Mouse (Mus musculus) large intestine, adult 2 months (tissue): Measurements from ENCODE around the gene Paqr9. TPM values are rescaled to one million over a fixed set of nuclear protein-coding genes. Genes with fewer than 3 reads are reported as not detected.

ENCODE experiments used
- DNase-seq: peaks from one replicate; pipeline ENCODE4 v3.0.0-alpha.2; 2012; ENCODE audit warnings: low read depth, low spot score
- WGBS: fragments of 180-500 bp; shearing (Covaris S2); methylation state at CpG from one replicate; pipeline ENCODE4 v1.1.7; 2018; 5-methylcytosine and 5-hydroxymethylcytosine counted together
- polyA plus RNA-seq: library from polyadenylated mRNA; depleted of rRNA; stranded (reverse); fragments of >200 nt; gene quantifications from 2 replicates; pipeline ENCODE4 v1.2.3, GENCODE M21; 2012

Gene Paqr9
- polyA plus RNA-seq, 1 experiment = 0.22 TPM

DNA sequence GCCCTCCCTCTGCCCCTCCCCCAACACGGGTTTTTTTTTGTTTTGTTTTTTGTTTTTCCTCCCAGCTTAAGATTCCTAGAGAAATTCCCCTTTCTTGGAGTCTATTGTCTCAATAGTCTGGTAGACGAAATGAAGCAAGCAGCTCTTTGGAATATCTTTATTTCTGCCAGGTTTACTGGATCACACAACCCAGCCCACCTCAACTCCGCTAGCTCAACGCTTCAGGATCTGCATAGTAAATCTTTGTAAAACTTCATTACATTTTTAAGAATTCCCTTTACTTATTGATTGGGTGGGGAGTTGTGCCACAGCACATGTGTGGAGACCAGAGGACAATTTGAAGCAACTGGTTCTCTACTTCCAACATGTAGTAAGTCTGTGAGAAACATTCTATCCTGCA is 11.1 kb downstream of the Paqr9 start:
- 80% methylated on average over 4 of the region's 4 CpGs for WGBS
- no peak for DNase-seq

DNA sequence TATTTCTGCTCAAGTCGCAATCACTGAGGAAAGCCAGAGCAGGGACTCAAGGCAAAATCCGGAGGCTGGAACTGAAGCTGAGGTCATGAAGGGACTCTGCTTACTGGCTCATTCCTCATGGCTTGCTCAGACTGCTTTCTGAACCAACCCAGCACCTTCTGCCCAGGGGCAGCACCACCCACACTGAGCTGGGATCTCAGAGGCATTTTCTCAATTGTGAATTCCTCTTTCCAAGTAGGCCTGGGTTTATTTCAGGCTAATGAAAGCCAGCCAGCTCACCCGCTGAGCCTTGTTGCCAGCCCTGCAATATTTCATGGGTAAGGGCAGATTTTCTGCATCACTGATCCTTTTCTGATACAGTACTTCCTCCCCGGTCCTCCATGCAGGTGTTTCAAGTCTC is 12.0 kb downstream of the Paqr9 start:
- no peak for DNase-seq
- WGBS = 90% methylated on average over 4 of the region's 4 CpGs

DNA sequence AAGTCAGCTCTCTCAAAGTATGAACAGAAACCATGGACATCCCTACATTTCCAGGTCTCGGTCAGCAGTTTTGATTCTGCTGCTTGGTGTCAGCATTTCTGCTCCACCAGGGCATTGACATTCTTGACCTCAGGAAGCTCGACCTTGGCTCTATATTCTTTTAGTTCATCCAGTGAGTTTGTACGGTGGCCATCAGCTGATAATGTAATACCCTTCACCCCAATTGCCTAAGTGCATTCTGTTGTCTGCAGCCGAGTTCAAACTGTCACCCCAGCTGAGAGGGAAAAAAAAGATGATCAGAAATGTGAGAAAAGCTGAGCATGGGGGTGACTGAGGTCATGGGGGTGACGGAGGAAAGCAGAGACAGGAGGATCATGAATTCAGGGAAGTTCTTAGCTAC is 13.1 kb downstream of the Paqr9 start:
- 65% methylated on average over 5 of the region's 5 CpGs for WGBS
- DNase-seq = no peak

DNA sequence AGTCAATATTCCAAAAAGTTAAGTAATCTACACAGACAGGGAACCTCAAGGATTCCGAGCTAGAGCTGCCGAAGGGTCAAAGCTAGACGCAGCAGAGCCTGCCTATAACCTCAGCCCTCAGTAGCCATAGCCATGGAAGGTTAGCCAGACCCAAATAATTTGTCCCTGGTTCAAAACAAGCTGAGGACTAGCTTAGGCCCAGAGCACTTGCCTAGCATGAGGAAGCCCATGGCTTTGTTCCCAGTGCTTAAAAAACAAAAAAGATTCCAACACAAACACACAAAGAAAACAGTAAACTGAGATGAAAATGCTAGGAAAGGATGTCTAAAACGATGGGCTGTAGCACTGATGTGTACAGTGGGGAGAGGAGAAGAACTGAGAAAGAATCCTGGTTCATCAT is 14.7 kb downstream of the Paqr9 start:
- DNase-seq = no peak
- 76% methylated on average over 4 of the region's 4 CpGs for WGBS

DNA sequence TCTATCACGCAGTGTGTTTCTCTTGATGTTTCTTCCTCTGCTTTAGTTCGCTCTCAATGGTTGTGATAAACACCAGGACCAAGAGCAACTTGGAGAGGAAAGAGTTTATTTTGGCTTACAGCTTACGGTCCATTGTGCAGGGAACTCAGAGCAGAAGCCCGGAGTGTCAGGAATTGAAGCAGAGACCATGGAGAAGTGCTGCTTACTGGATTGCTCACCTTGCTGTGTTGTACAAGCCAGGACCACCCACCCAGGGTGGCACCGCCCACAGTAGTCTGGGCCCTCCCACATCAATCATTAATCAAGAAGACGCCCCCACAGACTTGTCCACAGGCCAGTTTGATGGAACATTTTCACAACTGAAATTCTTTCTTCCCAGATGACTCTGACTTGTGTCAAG is 18.0 kb downstream of the Paqr9 start:
- 85% methylated on average over 6 of the region's 6 CpGs for WGBS
- no peak for DNase-seq

DNA sequence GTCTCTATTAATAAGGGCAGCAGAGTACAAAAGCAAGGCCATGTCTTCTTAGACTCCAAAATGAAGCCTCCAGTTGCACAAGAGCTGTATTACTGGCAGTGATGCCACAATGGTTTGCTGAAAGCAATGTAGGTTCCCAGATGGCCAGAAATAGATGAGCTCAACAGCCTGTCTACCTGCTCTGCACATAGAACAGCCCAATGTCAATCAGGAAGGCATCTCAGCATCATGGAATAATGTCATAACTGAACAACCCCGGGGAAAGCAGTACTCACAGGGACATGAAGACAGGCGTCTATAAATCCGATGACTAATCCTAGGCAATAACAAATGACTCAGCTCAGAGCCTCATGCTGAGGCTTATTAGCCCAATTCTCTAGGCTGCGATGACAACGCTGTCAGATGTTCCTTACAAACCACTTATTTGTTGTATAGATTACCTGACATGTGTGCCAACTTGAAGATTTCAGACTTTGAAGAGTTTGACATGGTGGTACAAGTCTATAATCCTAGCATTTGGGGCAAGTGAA is 19.0 kb downstream of the Paqr9 start:
- WGBS = 43% methylated on average over 5 of the region's 5 CpGs
- DNase-seq = no peak

DNA sequence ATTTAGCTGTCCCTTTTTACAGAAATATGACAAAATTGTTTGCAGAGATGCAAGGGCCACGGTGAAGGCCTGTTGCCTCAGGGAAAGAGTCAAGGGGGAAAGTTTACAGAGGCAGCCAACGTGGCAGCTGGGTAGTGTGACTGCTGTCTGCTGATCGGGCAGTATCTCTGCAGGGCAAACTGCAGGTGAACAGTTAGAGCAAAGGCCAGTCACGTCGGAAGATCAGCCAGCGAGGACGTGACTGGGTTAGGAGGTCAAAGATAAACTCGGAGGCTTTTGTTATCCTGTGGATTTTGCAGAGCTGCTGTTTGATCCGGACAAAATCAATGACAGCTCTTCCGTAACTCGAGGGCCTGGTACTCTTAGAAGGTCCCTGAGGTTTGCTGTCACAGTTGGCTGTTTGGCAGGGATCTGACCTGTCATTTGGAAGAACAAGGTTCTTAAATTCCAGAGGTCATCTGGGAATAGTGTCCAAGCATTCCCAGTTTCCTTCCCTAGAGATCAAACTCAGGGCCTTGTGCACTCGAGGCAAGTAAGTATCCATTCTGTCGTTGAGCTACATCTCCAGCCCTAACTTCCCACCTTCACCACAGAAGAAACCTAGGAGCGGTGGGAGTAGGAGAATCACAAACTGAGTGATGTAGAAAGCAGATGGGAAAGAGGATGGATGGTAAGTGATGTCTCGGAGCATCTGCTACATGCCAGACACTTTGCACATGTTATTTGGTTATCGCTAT is 21.7 kb downstream of the Paqr9 start:
- no peak for DNase-seq
- 50% methylated on average over 16 of the region's 16 CpGs for WGBS

DNA sequence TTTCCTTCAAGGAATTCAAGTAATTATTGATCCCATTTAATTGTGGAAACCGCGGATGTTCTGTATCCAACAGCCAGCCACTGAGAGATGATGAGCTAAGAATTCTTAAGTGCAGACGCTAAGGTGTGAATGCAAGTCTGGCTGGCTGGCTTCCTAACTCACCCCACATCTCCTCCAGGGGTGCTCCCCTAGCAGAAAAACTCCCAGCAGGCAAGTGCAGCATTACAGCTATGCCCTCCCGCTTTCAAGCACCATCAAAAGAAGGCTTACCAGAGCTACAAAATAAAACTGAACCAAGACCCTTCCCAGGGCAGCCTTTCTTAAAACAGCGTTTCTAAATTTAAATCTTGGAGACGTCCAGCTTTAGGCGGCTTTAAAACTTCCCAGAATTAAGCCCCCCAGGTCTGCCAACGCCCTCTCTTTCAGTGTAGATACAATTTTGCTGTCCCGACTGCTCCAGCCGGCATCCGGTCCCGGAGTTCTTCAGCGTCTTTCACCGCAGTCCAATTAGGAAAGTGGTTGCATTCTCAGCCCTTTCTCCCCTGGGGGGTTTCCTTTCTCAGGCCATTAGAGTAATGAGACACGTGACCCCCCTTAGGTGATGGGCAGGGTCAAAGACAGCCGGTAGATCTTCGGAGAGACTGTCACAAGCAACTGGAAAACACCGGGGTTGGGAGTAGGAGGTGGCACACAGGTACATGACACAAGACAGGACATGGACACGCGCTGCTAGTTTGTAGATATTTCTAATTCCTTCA is 22.5 kb downstream of the Paqr9 start:
- WGBS = 15% methylated on average over 20 of the region's 20 CpGs
- no peak for DNase-seq

DNA sequence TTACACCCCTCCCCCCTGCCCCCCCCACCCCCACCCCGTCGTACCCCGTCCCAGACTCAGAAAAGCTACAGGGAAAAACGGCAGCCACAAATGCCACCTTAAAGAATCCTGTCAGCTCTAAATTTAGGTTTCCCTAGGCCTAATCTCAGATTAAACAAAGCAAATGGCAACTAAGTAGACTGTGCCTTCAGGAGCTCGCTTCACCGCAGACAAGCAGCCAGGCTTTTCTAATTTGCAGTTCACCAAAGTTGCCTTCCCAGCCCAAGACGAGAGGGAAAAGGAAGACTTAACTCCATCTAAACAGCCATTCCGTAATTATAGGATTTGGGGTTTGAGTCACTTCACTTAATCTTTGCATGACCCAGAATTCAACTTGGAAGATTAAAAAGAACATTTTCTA is 23.1 kb downstream of the Paqr9 start:
- DNase-seq = no peak
- 22% methylated on average over 8 of the region's 8 CpGs for WGBS

DNA sequence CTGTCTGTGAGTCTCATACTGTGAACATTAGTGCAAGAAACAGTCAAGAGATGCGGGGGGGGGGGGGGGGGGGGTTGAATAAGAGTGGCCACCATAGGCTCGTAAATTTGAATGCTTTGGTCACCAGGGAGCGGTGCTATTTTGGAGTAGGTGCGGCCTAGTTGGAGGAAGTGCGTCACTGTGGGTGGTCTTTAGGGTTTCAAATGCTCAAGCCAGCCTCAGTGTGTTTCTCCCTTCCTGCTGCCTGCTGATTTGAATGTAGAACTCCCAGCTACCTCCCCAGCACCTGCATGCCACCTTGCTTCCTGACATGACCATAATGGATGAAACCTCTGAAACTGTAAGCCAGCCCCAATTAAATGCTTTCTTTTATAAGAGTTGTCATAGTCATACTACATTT is 26.6 kb downstream of the Paqr9 start:
- 83% methylated on average over 5 of the region's 5 CpGs for WGBS
- no peak for DNase-seq

DNA sequence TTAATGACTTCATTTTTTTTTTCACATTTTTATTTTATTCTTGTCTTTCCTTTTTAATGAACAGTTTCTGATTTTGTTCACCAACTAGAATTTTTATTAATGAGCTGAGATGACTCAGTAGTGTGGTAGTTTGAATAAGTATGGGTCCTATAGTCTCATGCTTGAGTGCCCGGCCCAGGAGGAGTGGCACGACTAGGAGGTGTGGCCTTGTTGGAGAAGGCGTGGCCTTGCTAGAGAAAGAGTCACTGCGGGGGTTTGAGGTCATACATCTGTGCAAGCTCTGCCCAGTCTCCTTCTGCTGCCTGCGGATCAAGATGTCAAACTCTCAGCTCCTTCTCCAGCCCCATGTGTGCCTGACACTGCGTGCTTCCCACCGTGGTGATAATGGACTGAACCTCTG is 28.6 kb downstream of the Paqr9 start:
- WGBS = 73% methylated on average over 7 of the region's 7 CpGs
- DNase-seq = no peak

DNA sequence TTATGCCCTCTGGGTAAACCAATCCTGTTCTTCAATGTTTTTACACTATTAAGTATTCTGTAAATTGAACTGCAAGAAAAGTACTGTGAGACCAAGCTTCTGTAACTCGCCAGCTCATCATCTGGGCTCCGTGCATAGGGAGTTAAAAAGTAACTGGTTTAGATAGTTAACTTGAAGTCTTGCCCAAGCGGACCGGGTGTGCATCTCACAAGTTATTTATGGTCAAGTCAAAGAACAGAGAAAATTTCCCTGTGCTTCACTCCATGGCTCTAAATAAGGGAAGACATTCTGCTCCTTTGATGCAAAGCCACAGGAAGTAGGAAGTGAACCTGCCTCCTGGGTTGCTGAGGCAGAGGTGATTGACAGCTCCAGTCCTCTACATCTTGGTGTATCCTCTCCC is 34.8 kb downstream of the Paqr9 start:
- WGBS = 21% methylated on average over 4 of the region's 4 CpGs
- no peak for DNase-seq

DNA sequence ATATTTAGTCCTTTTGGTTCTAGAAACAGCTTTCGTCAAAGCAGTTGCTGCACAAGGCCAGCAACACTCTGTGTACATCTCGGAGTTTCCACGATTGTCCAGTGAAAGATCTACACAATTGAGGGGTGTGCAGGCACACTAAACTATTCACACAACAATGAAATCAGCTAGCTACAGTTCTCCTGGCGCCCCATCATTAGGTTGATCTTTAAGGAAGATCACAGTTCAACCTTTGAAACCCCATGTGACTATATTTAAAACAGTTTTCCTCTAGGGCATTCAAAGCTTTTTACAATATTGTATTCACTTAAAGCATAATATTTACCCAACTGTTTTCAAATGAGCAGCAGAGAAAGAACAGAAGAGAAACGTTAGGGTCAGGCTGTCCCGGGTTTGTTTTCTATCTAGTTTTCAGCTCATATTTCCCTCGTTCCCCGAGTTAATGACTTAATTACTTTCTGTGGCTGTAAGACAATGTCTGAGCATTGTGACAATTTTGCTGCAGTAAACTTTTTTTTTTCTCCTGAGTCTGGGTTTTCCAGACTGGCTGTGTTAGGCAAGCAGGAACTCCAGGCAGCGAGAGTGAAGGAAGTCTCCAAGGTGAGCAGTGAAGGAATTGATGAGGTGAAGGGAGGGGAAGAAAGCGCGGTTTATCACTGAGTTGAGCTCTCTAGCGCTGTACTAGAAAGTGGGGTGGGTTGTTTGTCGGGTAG is 38.2 kb downstream of the Paqr9 start:
- no peak for DNase-seq
- 24% methylated on average over 13 of the region's 13 CpGs for WGBS

DNA sequence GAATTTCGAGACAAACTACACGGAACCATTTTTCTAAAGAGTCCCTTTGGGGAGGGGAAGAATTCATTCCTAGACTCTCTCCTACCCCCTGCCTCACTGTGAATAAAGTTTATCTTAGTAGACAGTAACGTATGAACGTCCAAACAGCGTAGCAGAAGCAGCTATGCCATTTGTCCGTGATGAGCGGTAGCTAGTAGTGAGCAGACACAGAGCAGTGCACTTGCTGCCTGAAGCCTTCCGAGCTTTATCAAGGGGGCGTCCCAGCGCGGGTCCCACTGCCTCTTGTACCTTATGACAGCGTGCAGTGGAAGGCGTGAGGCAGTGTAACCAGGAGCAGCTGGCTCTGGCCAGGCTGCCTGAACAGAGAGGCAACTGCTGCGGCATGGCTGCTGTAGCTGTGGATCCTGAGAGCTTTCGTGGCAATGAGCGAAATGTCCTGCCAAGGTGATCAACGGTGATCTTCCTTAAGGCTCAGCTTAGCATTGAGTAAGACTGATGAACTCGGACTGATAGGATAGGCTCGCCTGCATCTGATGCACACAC is 38.8 kb downstream of the Paqr9 start:
- DNase-seq = no peak
- WGBS = 33% methylated on average over 19 of the region's 19 CpGs

DNA sequence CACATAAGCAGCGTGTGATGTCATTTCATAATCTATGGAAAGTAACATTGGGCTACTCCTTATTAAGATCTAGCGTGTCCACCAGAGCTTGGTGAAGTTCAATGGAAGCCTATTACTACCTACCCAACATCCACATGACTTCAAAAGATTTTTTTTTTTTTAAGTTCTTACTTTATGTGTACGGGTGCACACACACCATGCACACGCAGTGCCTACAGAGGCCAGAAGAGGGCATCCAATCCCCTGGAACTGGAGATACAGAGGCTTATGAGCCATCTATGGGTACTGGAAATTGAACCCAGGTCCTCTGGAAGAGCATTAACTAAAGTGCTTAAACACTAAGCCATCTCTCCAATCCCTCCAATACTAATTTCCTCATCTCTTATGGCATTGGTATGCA is 39.9 kb downstream of the Paqr9 start:
- no peak for DNase-seq
- 84% methylated on average over 4 of the region's 4 CpGs for WGBS

DNA sequence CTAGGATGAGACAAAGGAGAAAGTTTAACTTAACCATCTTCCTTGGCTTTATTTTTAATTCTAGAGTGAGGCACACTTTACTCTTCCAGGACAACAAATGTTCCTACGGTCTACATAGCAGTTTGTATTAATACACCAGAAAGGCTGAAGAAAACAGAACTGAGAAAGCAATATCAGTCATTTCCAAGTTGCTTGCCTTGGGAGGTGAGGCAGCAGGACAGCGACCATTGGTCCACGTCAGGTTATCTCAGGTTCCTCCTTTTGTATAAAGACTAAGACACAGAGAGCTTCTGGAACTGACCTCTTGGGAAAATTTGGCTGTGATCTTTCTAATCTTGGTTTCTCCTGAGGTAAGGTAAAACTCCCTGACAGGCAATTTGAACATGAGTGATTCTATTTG is 43.4 kb downstream of the Paqr9 start:
- 65% methylated on average over 3 of the region's 3 CpGs for WGBS

DNA sequence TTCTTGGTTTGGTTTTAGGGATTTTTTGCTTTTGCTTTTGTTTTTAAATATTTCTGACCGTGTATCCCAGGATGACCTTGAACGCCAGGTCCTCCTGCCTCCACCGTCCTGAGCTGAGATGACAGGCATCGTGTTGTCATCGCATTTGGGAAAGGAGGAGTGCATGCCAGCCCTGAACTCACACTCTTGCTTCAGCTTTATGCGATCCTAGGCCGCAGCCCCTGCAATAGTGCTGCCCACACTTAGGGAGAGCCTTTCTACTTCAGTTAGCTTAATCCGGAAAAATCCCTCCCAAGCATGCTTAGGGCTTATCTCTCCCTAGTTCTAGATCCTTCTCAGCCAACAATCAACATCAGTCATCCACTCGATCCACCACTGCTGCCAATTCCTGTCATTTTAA is 43.9 kb downstream of the Paqr9 start:
- WGBS = 75% methylated on average over 9 of the region's 9 CpGs
- DNase-seq = no peak

More for the DNA sequence above, 43.4 kb downstream of the Paqr9 start:
- DNase-seq = no peak

DNA sequence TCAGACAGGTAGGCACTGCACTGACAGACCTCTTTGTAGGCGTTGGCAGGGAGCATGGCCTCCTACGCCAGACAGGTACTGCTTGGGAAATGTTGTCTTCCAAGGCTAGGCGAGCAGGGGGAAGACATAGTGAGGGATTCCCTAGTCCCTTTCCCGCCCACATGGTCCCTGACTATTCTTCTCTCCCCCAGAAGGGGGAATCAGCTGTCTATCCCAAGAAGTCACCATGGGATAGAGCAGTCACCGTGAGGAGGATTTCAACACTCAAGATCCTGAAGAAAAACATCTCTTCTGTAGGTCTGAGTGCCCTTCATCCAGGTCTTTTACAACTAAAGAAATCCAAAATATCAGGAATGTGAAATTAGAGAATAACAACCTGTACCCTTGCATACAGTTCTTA is 47.7 kb downstream of the Paqr9 start:
- DNase-seq = no peak
- WGBS = 58% methylated on average over 5 of the region's 5 CpGs

DNA sequence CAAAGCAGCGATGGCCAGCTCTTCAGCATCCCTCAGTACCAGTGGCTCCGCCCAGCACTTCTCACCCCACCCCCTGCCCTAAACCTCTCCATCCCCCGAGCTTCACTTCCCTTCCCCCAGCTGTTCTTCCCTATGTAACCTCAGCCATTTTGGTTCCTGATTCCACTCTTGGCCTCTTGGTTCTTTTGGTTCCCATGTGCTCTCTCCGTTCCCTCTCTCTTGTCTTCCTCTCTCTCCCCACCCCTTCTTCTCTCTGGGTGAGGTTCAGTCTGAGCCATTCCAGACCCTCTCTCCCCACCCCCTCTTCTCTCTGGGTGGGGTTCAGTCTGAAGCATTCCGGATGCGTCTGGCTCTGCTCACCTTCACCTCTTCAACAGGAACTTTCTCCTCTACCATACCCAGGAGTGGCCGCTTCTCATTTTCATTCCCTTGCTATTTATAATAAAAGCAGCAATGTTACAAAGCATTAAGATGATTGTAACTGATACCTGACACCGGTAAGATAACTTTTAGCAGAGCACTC is 52.9 kb downstream of the Paqr9 start:
- DNase-seq = no peak
- 76% methylated on average over 8 of the region's 8 CpGs for WGBS
